Mouse (Mus musculus) liver, embryonic 16.5 days (tissue): Measurements from ENCODE around the gene Gucy1b1. TPM values are rescaled to one million over a fixed set of nuclear protein-coding genes. Genes with fewer than 3 reads are reported as not detected.

Source experiments
- ATAC-seq: fragments of 200-750 bp; cut with Nextera tagmentation; 2 replicates; pipeline ENCODE4 v1.8.0; 2017; ENCODE audit warnings: low read depth, mild to moderate bottlenecking, moderate number of reproducible peaks, moderate library complexity
- H3K27ac ChIP-seq: fragments of 300-500 bp; sonication (generic); 2 replicates; pipeline ENCODE4 v1.5.1; 2014; ENCODE audit warnings: mild to moderate bottlenecking, low read length
- H3K27me3 ChIP-seq: fragments of 300-500 bp; sonication (generic); 2 replicates; pipeline ENCODE4 v1.6.1; 2014; ENCODE audit warnings: low read depth, low read length, mixed read lengths; ENCODE audit not compliant: control insufficient read depth, insufficient read depth
- H3K36me3 ChIP-seq: fragments of 300-500 bp; sonication (generic); 2 replicates; pipeline ENCODE4 v1.6.1; 2014; ENCODE audit warnings: mild to moderate bottlenecking; ENCODE audit not compliant: control insufficient read depth, insufficient read depth
- H3K4me1 ChIP-seq: fragments of 300-500 bp; sonication (generic); 2 replicates; pipeline ENCODE4 v1.6.1; 2014; ENCODE audit warnings: low read depth, low read length, mixed read lengths; ENCODE audit not compliant: control insufficient read depth
- H3K4me2 ChIP-seq: fragments of 300-500 bp; sonication (generic); 2 replicates; pipeline ENCODE4 v1.6.1; 2014; ENCODE audit warnings: low read depth, low read length, mixed read lengths
- H3K4me3 ChIP-seq: fragments of 300-500 bp; sonication (generic); 2 replicates; pipeline ENCODE4 v1.5.1; 2014; ENCODE audit warnings: low read depth, mild to moderate bottlenecking, low read length
- H3K9ac ChIP-seq: fragments of 300-500 bp; sonication (generic); 2 replicates; pipeline ENCODE4 v1.6.1; 2014; ENCODE audit warnings: low read depth, low read length
- H3K9me3 ChIP-seq: fragments of 300-500 bp; sonication (generic); replicated peaks from 2 replicates; pipeline ENCODE4 v1.6.1; 2016; ENCODE audit warnings: low read length; ENCODE audit not compliant: control insufficient read depth
- WGBS: fragments of 180-500 bp; shearing (Covaris S2); extraction: QIAGEN DNeasy Blood & Tissue Kit; methylation state at CpG from one replicate; pipeline ENCODE4 v1.1.7; 2014; ENCODE audit not compliant: insufficient replicate concordance; 5-methylcytosine and 5-hydroxymethylcytosine counted together
- polyA plus RNA-seq: library from polyadenylated mRNA; unstranded; fragments of >200 nt; fragmentation: Nextera tagmentation; extraction: Ambion mirVana; gene quantifications from 2 replicates; pipeline ENCODE4 v1.2.1, GENCODE M21; 2015

Gucy1b1 gene
- polyA plus RNA-seq, 1 experiment from 2014 or later = 6.5 TPM

GRCm38 (mm10) chr3:82014148-82014703, 60.3 kb downstream of the Gucy1b1 start:
- WGBS = 58% methylated on average over 7 of the region's 7 CpGs
- H3K4me1 ChIP-seq = no peaks in the 10 kb centered on the region
- H3K4me3 ChIP-seq = no peak overlapping the region
- no peaks in the 10 kb centered on the region for H3K9me3 ChIP-seq
- H3K4me2 ChIP-seq = no peak overlapping the region
- H3K9ac ChIP-seq = no peak overlapping the region
- no peaks in the 10 kb centered on the region for H3K27me3 ChIP-seq
- ATAC-seq = no peak
- H3K36me3 ChIP-seq = no peaks in the 10 kb centered on the region
- no peak overlapping the region for H3K27ac ChIP-seq

- no peaks in the 10 kb centered on the region for H3K36me3 ChIP-seq
- H3K9ac ChIP-seq = no peak overlapping the region
- WGBS = 71% methylated on average over 1 of the region's 1 CpGs
- H3K4me2 ChIP-seq = no peak overlapping the region
- H3K4me3 ChIP-seq = no peak overlapping the region
- H3K27ac ChIP-seq = no peak overlapping the region
- no peaks in the 10 kb centered on the region for H3K9me3 ChIP-seq
- no peak for ATAC-seq
- no peaks in the 10 kb centered on the region for H3K4me1 ChIP-seq
- no peaks in the 10 kb centered on the region for H3K27me3 ChIP-seq
Measured at GRCm38 (mm10) chr3:82007002-82007401, 67.5 kb downstream of the Gucy1b1 start.

- no peaks in the 10 kb centered on the region for H3K27me3 ChIP-seq
- H3K4me1 ChIP-seq = no peaks in the 10 kb centered on the region
- no peak overlapping the region for H3K4me3 ChIP-seq
- 0% methylated on average over 1 of the region's 1 CpGs for WGBS
- no peak overlapping the region for H3K9ac ChIP-seq
- no peak for ATAC-seq
- H3K4me2 ChIP-seq = no peak overlapping the region
- H3K9me3 ChIP-seq = no peaks in the 10 kb centered on the region
- no peaks in the 10 kb centered on the region for H3K36me3 ChIP-seq
- no peak overlapping the region for H3K27ac ChIP-seq
Measured at GRCm38 (mm10) chr3:81995988-81996387, 78.5 kb downstream of the Gucy1b1 start.

GRCm38 (mm10) chr3:81995371-81995770, 79.1 kb downstream of the Gucy1b1 start:
- ATAC-seq = no peak
- Histone ChIP-seq H3K9me3 (no peaks in the 10 kb centered on the region), H3K9ac (no peak overlapping the region), H3K36me3 (no peaks in the 10 kb centered on the region), H3K4me1 (no peaks in the 10 kb centered on the region), H3K27ac (no peak overlapping the region), H3K27me3 (no peaks in the 10 kb centered on the region), H3K4me2 (no peak overlapping the region), H3K4me3 (no peak overlapping the region)
- WGBS = 26% methylated on average over 4 of the region's 4 CpGs

GRCm38 (mm10) chr3:81990531-81990930, 84.0 kb downstream of the Gucy1b1 start:
- no peaks in the 10 kb centered on the region for H3K4me1 ChIP-seq
- no peak overlapping the region for H3K9ac ChIP-seq
- ATAC-seq = peak; percentile 45; the same call in 1 of the 2 replicates
- no peaks in the 10 kb centered on the region for H3K27me3 ChIP-seq
- H3K4me2 ChIP-seq = no peak overlapping the region
- 46% methylated on average over 3 of the region's 3 CpGs for WGBS
- H3K36me3 ChIP-seq = no peaks in the 10 kb centered on the region
- no peak overlapping the region for H3K4me3 ChIP-seq
- no peak overlapping the region for H3K27ac ChIP-seq
- H3K9me3 ChIP-seq = no peaks in the 10 kb centered on the region

- no peak overlapping the region for H3K4me2 ChIP-seq
- 23% methylated on average over 2 of the region's 2 CpGs for WGBS
- H3K4me3 ChIP-seq = no peak overlapping the region
- H3K9ac ChIP-seq = no peak overlapping the region
- no peaks in the 10 kb centered on the region for H3K9me3 ChIP-seq
- no peak overlapping the region for H3K27ac ChIP-seq
- H3K36me3 ChIP-seq = no peaks in the 10 kb centered on the region
- no peaks in the 10 kb centered on the region for H3K27me3 ChIP-seq
- no peak for ATAC-seq
- H3K4me1 ChIP-seq = no peaks in the 10 kb centered on the region
Measured at GRCm38 (mm10) chr3:81989692-81990141, 84.8 kb downstream of the Gucy1b1 start.

GRCm38 (mm10) chr3:81987628-81988027, 86.9 kb downstream of the Gucy1b1 start:
- WGBS = 55% methylated on average over 3 of the region's 3 CpGs
- Histone ChIP-seq H3K4me2 (no peak overlapping the region), H3K4me1 (no peaks in the 10 kb centered on the region), H3K36me3 (no peaks in the 10 kb centered on the region), H3K4me3 (no peak overlapping the region), H3K9me3 (no peaks in the 10 kb centered on the region), H3K27me3 (no peaks in the 10 kb centered on the region), H3K27ac (no peak overlapping the region), H3K9ac (no peak overlapping the region)
- ATAC-seq = no peak

- Histone ChIP-seq H3K27me3 (no peaks in the 10 kb centered on the region), H3K4me2 (no peak overlapping the region), H3K4me1 (no peaks in the 10 kb centered on the region), H3K27ac (no peak overlapping the region), H3K9me3 (no peaks in the 10 kb centered on the region), H3K36me3 (no peaks in the 10 kb centered on the region), H3K9ac (no peak overlapping the region), H3K4me3 (no peak overlapping the region)
- no peak for ATAC-seq
- WGBS = 68% methylated on average over 2 of the region's 2 CpGs
Measured at GRCm38 (mm10) chr3:81986103-81986502, 88.4 kb downstream of the Gucy1b1 start.

GRCm38 (mm10) chr3:81985100-81985499, 89.4 kb downstream of the Gucy1b1 start:
- Histone ChIP-seq H3K4me1 (no peaks in the 10 kb centered on the region), H3K9me3 (no peaks in the 10 kb centered on the region), H3K36me3 (no peaks in the 10 kb centered on the region), H3K4me2 (no peak overlapping the region), H3K27me3 (no peaks in the 10 kb centered on the region), H3K27ac (no peak overlapping the region), H3K4me3 (no peak overlapping the region), H3K9ac (no peak overlapping the region)
- WGBS = 28% methylated on average over 1 of the region's 1 CpGs
- ATAC-seq = no peak
